Mouse (Mus musculus): ENCODE results near the gene 1700047I17Rik2. TPM values are rescaled to one million over a fixed set of nuclear protein-coding genes. Genes with fewer than 3 reads are reported as not detected.

1700047I17Rik2 gene
- 24.7 TPM for polyA plus RNA-seq (2015; fragmentation: Illumina TruSeq; extraction: RNeasy Lipid Tissue Mini Kit (QIAGEN cat#74804); ENCODE audit: insufficient read depth, low replicate concordance)

GRCm38 (mm10) chr12:55199306-55199705 lies at the start of gene 1700047I17Rik2:
Gene 1700047I17Rik2 (plus strand): TSS chr12:55199592.

GRCm38 (mm10) chr12:55154559-55155448 lies 44.6 kb upstream of the 1700047I17Rik2 start, which contains the start of gene Srp54b:
Gene Srp54b (plus strand): TSS chr12:55155104.

GRCm38 (mm10) chr12:55229626-55230519 lies 30.5 kb downstream of the 1700047I17Rik2 start, which contains the start of gene Srp54c:
Gene Srp54c (plus strand): TSS chr12:55230168.

Other genes with a start within 250 kb of the 1700047I17Rik2 start
- gene Gm20403, start 213.1 kb upstream of the 1700047I17Rik2 start, polyA plus RNA-seq (2015; fragmentation: Illumina TruSeq; extraction: RNeasy Lipid Tissue Mini Kit (QIAGEN cat#74804); ENCODE audit: insufficient read depth, low replicate concordance), result not detected
- gene Baz1a, start 185.2 kb upstream of the 1700047I17Rik2 start, polyA plus RNA-seq (2015; fragmentation: Illumina TruSeq; extraction: RNeasy Lipid Tissue Mini Kit (QIAGEN cat#74804); ENCODE audit: insufficient read depth, low replicate concordance), result 126 TPM
- gene 2700097O09Rik, start 119.5 kb upstream of the 1700047I17Rik2 start, polyA plus RNA-seq (2015; fragmentation: Illumina TruSeq; extraction: RNeasy Lipid Tissue Mini Kit (QIAGEN cat#74804); ENCODE audit: insufficient read depth, low replicate concordance), result 25.8 TPM
- gene Srp54a, start 119.3 kb upstream of the 1700047I17Rik2 start, polyA plus RNA-seq (2015; fragmentation: Illumina TruSeq; extraction: RNeasy Lipid Tissue Mini Kit (QIAGEN cat#74804); ENCODE audit: insufficient read depth, low replicate concordance), result 164 TPM
- not detected for gene Fam177a, start 75.1 kb upstream of the 1700047I17Rik2 start, polyA plus RNA-seq (2015; fragmentation: Illumina TruSeq; extraction: RNeasy Lipid Tissue Mini Kit (QIAGEN cat#74804); ENCODE audit: insufficient read depth, low replicate concordance)
- 8.9 TPM for gene Srp54b, start 44.5 kb upstream of the 1700047I17Rik2 start, polyA plus RNA-seq (2015; fragmentation: Illumina TruSeq; extraction: RNeasy Lipid Tissue Mini Kit (QIAGEN cat#74804); ENCODE audit: insufficient read depth, low replicate concordance)
- 88.2 TPM for gene Srp54c, start 30.6 kb downstream of the 1700047I17Rik2 start, polyA plus RNA-seq (2015; fragmentation: Illumina TruSeq; extraction: RNeasy Lipid Tissue Mini Kit (QIAGEN cat#74804); ENCODE audit: insufficient read depth, low replicate concordance)
- gene 1110008L16Rik, start 100.0 kb downstream of the 1700047I17Rik2 start, polyA plus RNA-seq (2015; fragmentation: Illumina TruSeq; extraction: RNeasy Lipid Tissue Mini Kit (QIAGEN cat#74804); ENCODE audit: insufficient read depth, low replicate concordance), result 10.6 TPM
- 21.0 TPM for gene Ppp2r3c, start 103.4 kb downstream of the 1700047I17Rik2 start, polyA plus RNA-seq (2015; fragmentation: Illumina TruSeq; extraction: RNeasy Lipid Tissue Mini Kit (QIAGEN cat#74804); ENCODE audit: insufficient read depth, low replicate concordance)
- gene Psma6, start 184.6 kb downstream of the 1700047I17Rik2 start, polyA plus RNA-seq (2015; fragmentation: Illumina TruSeq; extraction: RNeasy Lipid Tissue Mini Kit (QIAGEN cat#74804); ENCODE audit: insufficient read depth, low replicate concordance), result 275 TPM

All from spleen, adult 10 weeks (tissue).